Mouse (Mus musculus) spleen, adult 2 months (tissue): ENCODE measurements around the gene 1700069L16Rik.

Experiments used
- CTCF ChIP-seq: fragments of 200-500 bp; IDR thresholded peaks from 2 replicates; pipeline ENCODE4 v1.5.1; 2011; ENCODE audit warnings: mild to moderate bottlenecking, inconsistent platforms; ENCODE audit not compliant: insufficient read depth, insufficient read length, insufficient replicate concordance; ENCODE audit errors: extremely low read depth
- POLR2A ChIP-seq: fragments of 200-500 bp; IDR thresholded peaks from 2 replicates; pipeline ENCODE4 v1.6.1; 2011; ENCODE audit warnings: low read depth, low read length, inconsistent platforms

DNA sequence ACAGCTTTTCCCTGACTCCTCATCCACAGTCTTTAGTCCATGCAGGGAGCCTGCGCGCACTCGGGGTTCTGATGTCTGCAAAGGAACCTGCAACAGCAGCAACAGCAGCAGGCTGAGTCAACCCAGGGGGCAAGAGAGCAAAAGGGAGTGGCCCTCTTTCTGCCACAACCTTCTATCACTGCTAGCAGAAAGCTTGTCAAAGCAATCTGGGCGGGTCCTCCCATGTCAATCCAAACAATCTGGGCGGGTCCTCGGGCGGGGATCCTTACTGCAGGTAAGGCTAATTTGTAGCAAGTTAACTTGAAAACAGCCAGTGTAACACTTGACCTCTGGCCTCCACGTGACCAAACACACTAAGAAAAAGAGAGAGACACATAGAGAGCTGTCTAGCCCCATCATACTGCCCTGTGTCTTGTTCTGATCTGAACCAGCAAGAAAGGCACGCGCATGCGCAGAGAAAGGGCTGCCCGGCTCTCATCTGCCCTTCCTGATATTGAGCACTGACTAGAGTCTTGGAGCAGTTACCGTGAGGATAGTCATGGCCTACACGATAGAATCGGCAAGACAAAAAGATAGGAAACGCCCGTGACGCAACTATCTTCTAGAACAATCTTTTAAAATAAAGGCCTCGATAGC, 24.1 kb downstream of the 1700069L16Rik start:
- no peak for TF ChIP-seq POLR2A
- TF ChIP-seq CTCF, result no peak
